Mouse (Mus musculus): ENCODE results near the gene Cox16.

GRCm38 (mm10) chr12:81413211-81413610 is 71.7 kb downstream of the Cox16 start:
- no peak for TF ChIP-seq POLR2A (IDR thresholded peaks at IDR 0.05; ENCODE audit: extremely low read depth, insufficient read depth, low read length)
- TF ChIP-seq CTCF (IDR thresholded peaks at IDR 0.05; ENCODE audit: low read depth, low read length) = no peak
